Mouse (Mus musculus): ENCODE results near the gene Hmx3.

DNA sequence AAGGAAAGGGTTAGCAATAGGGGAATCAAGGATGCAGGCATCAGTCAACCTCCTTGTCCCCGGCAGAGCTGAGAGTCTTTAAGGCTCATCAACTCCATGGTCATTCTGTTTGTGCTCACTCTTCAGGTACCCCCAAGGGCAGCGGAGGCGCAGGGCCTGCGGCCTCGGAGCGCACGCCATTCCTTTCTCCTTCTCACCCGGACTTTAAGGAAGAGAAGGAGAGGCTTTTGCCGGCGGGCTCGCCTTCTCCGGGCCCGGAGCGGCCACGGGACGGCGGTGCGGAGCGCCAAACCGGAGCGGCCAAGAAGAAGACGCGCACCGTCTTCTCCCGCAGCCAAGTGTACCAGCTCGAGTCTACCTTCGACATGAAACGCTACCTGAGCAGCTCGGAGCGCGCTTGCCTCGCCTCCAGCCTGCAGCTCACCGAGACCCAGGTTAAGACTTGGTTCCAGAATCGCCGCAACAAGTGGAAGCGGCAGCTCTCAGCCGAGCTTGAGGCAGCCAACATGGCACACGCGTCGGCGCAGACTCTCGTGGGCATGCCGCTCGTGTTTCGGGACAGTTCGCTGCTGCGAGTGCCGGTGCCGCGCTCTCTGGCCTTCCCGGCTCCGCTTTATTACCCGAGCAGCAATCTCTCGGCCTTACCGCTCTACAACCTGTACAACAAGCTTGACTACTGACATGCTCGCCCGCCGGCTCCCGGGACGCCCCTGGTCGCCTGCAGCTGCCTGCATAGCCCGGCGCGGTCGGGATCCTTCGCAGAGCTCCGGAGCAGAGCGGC lies 12.8 kb downstream of the Hmx3 start:
- TF ChIP-seq CTCF (conservative IDR thresholded peaks at IDR 0.05; ENCODE audit: insufficient read depth, insufficient read length, low read depth, low read length) = no peak
- TF ChIP-seq POLR2A (IDR thresholded peaks at IDR 0.05; ENCODE audit: low read depth, low read length) = no peak

Measured in kidney, adult 2 months (tissue).